Mouse (Mus musculus) E14TG2a.4 (cell line): ENCODE measurements at regions not wholly inside any gene's neighbourhood (a gene's known extent, or its start where the extent isn't known, plus 50 kb on each side); places are given as distances from the start of the nearest gene placed in this dataset.

Experiments
- CTCF ChIP-seq: conservative IDR thresholded peaks from 2 replicates; pipeline ENCODE4 v1.5.1; 2014; ENCODE audit warnings: low read length
- NANOG ChIP-seq: IDR thresholded peaks from 2 replicates; pipeline ENCODE4 v1.6.1; 2014; ENCODE audit warnings: borderline replicate concordance, low read length, mixed read lengths

DNA sequence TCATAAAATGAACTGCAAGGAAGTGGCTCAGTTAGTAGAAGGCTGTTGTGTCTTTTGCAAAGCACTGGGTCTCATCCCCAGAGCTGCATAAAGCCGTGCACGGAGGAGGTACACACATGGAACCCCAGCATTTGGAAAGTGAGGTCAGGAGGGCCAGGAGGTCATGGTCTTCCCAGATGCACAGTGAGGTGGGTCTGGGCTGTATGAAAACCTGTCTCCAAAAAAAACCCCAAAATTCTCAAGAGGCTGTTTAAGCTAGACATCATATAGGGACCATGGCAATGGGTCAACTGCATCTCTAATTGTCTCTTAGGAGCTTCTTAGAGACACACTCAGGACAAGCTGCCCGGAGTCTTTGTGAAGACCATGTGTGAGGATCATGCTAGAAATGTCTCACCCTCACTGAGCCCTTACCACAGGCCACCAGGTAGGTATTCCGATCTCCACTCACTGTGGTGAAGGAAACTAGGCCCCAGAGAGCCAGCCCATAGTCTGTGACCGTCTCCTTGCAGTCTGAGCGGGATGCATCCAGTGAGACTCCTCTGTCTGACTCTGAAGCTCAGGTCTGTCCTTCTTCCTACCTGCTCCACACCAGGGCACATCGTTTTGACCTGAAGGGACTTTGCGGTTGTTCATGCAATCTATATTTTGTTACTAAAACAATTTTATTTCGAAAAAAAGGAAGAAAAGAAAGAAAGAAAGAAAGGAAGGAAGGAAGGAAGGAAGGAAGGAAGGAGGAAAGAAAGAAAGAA is 60.6 kb upstream of the Cpsf6 start:
- TF ChIP-seq CTCF = no peak
- no peak for TF ChIP-seq NANOG
